Mouse (Mus musculus) ovary, postnatal 36 days (tissue): ENCODE results near the gene Tbc1d5.

Experiments used
- DNase-seq: peaks from one replicate; pipeline ENCODE4 v3.0.0; 2022; ENCODE audit warnings: low spot score, mixed read lengths

Gene Tbc1d5

GRCm38 (mm10) chr17:51179195-51179953 lies at the start of gene Tbc1d5:
Tbc1d5 (minus strand) TSS chr17:51179352.
- peak; percentile 92 for DNase-seq

GRCm38 (mm10) chr17:51226056-51226455 lies 46.9 kb upstream of the Tbc1d5 start:
- DNase-seq = no peak

- no peak for DNase-seq
These were observed 44.0 kb upstream of the Tbc1d5 start for GRCm38 (mm10) chr17:51223152-51223551.

GRCm38 (mm10) chr17:51221075-51221474 lies 41.9 kb upstream of the Tbc1d5 start:
- DNase-seq = no peak

GRCm38 (mm10) chr17:51219897-51220296 lies 40.7 kb upstream of the Tbc1d5 start:
- no peak for DNase-seq

- no peak for DNase-seq
These were observed 37.3 kb upstream of the Tbc1d5 start for GRCm38 (mm10) chr17:51216426-51216825.

GRCm38 (mm10) chr17:51209565-51209964 lies 30.4 kb upstream of the Tbc1d5 start:
- no peak for DNase-seq

- DNase-seq = no peak
These were observed 25.5 kb upstream of the Tbc1d5 start for GRCm38 (mm10) chr17:51204643-51205042.

- DNase-seq = no peak
These were observed 16.4 kb upstream of the Tbc1d5 start for GRCm38 (mm10) chr17:51195561-51195960.

- DNase-seq = no peak
These were observed 15.6 kb upstream of the Tbc1d5 start for GRCm38 (mm10) chr17:51194787-51195186.

- DNase-seq = no peak
These were observed 12.2 kb upstream of the Tbc1d5 start for GRCm38 (mm10) chr17:51191381-51191780.

- DNase-seq = no peak
These were observed 3.6 kb upstream of the Tbc1d5 start for GRCm38 (mm10) chr17:51182715-51183114.

GRCm38 (mm10) chr17:51178491-51179194 lies 509 bp downstream of the Tbc1d5 start:
- peak; percentile 68 for DNase-seq

- DNase-seq = no peak
These were observed 1.2 kb downstream of the Tbc1d5 start for GRCm38 (mm10) chr17:51177923-51178322.

- DNase-seq = no peak
These were observed 6.8 kb downstream of the Tbc1d5 start for GRCm38 (mm10) chr17:51172332-51172731.

GRCm38 (mm10) chr17:51171504-51171903 lies 7.6 kb downstream of the Tbc1d5 start:
- no peak for DNase-seq

GRCm38 (mm10) chr17:51169911-51170310 lies 9.2 kb downstream of the Tbc1d5 start:
- no peak for DNase-seq

- DNase-seq = no peak
These were observed 16.8 kb downstream of the Tbc1d5 start for GRCm38 (mm10) chr17:51162366-51162765.

GRCm38 (mm10) chr17:51159261-51159660 lies 19.9 kb downstream of the Tbc1d5 start:
- DNase-seq = no peak

GRCm38 (mm10) chr17:51150999-51151398 lies 28.2 kb downstream of the Tbc1d5 start:
- DNase-seq = no peak

GRCm38 (mm10) chr17:51144983-51145382 lies 34.2 kb downstream of the Tbc1d5 start:
- no peak for DNase-seq

- no peak for DNase-seq
These were observed 37.1 kb downstream of the Tbc1d5 start for GRCm38 (mm10) chr17:51142095-51142494.

- DNase-seq = no peak
These were observed 68.0 kb downstream of the Tbc1d5 start for GRCm38 (mm10) chr17:51111194-51111593.
